Mouse (Mus musculus) gastrocnemius, postnatal 10 days (tissue): ENCODE data around the gene Cpeb4. TPM values are rescaled to one million over a fixed set of nuclear protein-coding genes. Genes with fewer than 3 reads are reported as not detected.
A peak's percentile ranks its signal among the peaks of the same experiment; 100 is the strongest.

Experiments used
- DNase-seq: peaks from one replicate; pipeline ENCODE4 v3.0.0; 2021; ENCODE audit warnings: mixed read lengths
- total RNA-seq, 2 experiments: library from RNA; stranded (reverse); gene quantifications; 2 replicates each; pipeline ENCODE4 v1.2.3; 2021

Cpeb4 gene
- total RNA-seq, 2 experiments from 2014 or later, result 75.9 to 76.8 TPM

DNA sequence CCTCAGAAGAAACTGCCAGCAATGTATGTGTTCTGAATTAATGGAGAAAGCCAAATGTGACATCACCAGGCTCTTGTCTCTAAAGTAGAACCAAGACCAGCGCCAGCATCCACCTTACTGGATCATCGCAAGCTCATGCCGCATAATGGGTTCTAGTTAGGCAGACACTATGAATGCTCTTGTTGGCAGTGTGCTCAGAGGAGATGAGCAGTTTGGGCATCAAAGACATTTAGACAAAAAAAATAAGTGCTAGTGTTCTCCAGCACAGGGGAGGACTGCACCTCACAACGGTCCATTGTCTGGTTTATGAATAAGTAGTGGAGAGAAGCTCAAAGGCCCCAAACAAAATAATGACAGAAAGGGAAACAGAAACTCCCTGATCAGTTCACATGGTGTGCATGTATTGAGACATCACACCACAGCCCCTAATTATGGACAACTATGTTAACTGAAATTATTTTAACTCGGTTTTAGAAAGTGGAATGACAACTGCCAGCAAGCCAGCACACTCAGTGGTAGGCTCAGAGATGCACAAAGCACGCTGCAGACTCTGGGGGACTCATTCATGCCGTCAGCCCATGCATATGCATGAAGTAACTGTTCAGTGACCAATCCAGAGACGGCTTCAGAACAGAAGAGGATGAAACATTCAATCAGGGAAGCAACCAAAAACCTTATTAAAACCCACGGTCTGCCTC lies 25.1 kb upstream of the Cpeb4 start:
- DNase-seq, result no peak

DNA sequence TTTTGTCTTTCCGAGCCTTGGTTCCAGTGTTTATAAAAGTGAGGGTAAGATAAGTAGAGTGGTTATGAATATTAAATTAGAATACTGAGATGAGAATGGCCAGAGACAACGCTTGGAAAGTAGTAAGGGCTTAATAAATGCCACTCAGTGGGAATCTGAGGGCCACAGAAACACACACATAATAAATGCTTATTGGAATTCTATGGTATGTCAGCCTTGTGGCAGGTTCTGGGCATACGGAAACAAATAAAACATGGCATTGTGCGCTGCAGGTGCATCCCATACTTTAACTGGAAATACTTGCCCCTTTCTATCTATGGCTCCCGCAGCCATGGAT lies 24.6 kb upstream of the Cpeb4 start:
- DNase-seq, result no peak

- DNase-seq, result no peak
Measured at GRCm38 (mm10) chr11:31848725-31849124, 23.3 kb upstream of the Cpeb4 start.

DNA sequence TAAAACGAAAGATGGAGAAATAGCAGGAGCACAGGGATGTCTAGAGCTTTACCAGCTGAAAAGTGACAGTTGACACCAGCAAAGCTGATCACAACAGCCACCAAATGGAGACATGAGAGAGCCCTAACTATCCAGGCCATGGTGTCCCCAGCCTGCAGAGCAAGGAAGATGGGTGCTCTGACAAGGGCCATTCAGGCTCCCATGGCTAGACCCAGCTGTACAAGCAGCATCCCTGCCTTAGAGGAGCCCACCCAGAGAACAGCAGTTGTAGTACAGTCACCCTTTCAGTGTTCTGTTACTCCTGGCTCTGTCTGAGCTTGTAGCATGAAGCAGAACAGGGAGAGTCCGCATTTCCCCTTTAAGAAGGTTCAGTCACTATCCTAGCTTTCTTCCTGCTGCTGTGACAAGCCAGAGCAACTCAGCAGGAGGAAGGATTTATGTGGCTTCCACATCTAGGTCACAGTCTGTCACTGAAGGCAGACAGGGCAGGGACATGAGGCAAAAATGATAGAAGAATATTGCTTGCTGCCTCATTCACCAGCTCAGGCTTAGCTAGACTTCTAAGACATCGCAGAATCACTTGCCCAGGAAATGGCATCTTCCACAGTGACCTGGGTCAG lies 21.7 kb upstream of the Cpeb4 start:
- no peak for DNase-seq

GRCm38 (mm10) chr11:31850995-31851394 lies 21.0 kb upstream of the Cpeb4 start:
- peak; percentile 46 for DNase-seq

- no peak for DNase-seq
Measured at GRCm38 (mm10) chr11:31851702-31852560, 20.1 kb upstream of the Cpeb4 start.

DNA sequence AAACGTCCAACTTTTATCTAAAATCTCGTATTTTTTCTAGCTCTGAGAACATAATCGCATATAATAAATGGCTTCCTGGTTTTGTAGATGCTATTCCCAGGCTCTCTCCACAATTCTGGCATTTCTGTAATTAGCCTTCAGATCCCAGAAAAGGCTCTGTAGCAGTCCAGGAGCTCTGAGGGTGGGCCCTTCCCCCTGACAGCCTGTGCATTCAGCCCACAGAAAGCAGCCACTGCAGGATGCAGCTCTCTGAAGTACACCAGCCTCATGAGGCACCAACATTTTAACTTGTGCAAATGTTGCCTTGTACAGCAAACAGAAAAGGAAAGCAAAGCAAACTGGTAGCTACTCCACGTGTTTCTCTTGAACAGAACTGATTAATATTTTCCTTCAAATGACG lies 17.1 kb upstream of the Cpeb4 start:
- DNase-seq, result no peak

GRCm38 (mm10) chr11:31857479-31857878 lies 14.5 kb upstream of the Cpeb4 start:
- no peak for DNase-seq

DNA sequence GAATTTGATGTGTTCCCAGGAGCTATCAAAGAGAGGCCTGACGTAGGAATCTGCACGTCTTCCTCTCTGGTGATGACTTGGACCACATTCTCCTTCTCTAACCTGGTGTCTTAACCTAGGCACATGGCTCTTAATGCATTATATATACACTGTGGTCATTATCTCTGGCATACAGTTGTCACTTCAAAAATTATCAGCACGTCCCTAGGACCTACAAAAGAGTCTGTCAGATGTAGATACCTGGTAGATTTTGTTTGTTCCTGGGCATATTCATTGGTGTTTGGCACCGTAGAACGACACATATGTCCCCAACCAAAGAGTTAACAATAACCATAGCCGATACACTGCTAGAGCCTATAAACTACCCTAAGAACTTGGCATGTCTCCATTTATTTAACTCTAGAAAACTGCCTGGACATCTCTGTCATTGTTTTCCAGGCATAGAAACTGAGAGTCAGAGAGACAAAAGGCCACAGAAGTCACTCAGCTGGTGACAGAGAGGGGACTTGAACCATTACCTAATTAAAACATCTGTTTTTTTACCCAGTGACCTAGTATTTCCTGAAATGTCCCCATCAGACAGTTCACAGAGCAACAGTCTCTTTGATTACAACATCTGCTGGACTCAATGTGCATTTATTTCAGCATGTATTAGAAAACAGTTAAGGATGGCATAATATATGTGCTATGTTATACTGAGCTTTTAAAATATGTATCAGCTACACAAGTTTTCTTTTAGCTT lies 10.7 kb upstream of the Cpeb4 start:
- DNase-seq, result no peak

DNA sequence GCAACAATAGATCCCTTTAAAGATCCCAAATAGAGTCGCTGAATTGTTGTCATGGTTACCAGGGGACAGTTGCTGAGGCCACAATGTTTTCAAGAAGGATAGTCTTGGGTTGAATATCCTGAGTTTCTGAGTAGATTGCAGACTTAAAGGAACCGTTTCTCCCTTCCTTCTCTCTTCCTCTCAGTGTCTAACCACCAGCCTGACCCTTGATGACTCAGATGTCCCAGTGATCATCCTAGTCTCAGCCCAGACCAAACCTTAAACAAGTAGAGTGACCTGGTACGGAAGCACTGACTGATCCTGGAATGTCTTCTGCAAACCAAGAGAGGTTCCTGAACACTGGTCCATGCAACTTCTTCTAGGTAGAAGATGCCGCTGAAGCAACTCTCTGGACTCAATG lies 4.0 kb upstream of the Cpeb4 start:
- DNase-seq, result no peak

DNA sequence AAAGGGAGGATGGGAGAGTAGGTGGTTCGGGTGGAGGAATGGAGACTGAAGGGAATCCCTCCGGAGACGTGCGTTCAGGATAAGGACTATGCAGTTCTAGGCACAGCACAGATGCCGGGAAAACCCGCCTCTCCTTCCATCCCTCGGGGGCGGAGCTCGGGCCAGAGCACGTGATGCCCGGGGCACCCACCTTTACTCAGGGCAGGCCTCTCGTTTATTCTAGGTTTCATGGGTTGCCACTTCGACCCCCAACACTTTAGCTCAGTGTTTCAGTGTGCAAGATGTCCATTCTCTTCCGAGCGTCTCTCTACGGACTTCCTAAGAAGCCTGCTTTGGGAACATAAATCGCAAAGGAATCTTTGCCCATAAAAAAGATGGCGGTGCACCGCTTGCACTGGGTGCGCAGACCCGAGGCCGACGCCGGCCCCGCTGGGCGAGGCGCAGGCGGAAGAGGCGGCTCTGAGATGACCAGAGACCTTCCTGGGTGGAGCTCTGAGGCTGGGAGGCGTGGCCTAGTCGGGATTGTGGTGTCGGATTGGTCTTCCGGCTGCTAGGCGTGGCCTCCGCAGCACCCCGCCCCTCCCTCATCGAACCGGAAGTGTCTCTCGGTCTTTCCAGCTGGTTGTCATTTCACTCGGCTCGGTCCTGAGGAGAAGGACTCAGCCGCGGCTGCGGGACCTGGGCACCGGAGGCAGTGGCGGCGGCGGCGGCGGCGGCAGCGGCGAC lies 1.6 kb upstream of the Cpeb4 start:
- peak; percentile 97 for DNase-seq

DNA sequence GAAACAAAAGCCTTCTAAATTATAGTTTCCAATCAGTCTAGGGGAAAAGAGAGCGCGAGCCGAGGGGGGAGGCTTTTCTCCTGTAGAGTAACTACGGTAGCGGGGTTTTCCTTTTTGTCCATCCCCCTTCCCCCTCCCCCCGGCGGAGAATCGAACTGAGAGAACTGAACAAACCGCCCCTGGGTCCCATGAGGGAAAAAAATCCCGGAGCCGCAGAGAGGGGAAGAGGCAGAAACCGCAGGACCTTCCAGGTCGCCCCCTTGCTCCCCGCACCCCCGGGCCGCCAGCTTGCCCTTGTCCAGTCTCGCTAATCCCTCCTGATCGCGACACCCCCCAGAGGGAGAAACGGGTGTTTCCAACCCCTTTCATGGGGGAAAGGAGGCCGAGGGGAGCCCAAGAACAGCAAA lies 873 bp upstream of the Cpeb4 start:
- peak; percentile 54 for DNase-seq

DNA sequence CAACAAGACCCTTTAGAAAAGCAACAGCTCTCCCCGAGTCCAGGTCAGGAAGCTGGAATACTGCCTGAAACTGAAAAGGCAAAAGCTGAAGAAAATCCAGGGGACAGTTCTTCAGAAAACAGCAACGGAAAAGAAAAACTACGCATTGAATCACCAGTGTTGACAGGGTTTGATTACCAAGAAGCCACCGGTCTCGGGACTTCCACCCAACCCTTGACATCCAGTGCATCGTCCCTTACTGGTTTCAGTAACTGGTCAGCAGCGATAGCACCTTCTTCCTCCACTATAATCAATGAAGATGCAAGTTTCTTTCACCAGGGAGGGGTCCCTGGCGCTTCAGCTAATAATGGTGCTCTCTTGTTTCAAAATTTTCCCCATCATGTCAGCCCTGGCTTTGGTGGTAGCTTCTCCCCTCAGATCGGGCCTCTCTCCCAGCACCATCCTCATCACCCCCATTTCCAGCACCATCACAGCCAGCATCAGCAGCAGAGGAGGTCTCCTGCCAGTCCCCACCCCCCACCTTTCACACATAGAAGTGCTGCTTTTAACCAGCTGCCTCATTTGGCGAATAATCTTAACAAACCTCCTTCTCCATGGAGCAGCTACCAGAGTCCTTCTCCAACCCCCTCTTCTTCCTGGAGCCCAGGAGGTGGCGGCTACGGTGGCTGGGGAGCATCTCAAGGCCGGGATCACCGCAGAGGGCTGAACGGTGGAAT lies 693 bp downstream of the Cpeb4 start:
- DNase-seq, result peak; percentile 16

DNA sequence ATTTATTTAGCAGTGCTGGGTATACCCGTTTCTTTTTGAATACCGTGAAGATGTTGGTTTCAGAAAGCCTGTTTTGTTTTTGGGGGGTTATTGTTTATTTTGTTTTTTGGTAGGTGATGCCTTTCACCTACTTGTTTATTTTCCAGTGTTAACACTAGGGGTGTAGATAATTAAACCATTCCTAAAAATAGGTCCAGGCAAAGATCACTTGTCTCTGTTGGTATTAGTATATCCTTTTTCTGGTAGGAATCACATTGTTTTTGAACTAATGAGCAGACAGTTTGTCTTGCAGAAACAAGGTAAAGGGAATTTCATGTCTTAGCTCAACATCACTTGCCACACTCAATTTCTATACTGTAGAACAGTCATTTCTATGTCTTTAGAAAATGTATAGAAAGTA lies 2.1 kb downstream of the Cpeb4 start:
- no peak for DNase-seq

DNA sequence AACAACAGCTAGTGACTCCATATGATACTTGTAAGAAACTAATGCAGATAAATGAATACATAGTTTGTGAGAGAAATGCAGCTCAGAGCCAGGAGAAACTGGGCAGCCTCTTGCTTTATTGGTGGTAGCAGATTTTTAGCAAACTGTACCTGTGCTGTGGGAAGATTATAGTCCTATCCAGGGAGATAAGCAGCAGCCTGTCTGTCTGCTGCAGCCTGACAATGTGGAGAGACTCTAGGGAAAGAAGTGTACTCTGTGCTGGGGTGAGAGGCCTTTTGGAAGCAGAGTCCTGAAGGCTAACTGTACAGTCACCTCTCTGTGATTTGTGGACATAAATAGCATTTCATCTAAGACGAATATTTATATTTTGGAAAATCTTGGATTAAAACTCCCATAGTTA lies 11.7 kb downstream of the Cpeb4 start:
- no peak for DNase-seq

DNA sequence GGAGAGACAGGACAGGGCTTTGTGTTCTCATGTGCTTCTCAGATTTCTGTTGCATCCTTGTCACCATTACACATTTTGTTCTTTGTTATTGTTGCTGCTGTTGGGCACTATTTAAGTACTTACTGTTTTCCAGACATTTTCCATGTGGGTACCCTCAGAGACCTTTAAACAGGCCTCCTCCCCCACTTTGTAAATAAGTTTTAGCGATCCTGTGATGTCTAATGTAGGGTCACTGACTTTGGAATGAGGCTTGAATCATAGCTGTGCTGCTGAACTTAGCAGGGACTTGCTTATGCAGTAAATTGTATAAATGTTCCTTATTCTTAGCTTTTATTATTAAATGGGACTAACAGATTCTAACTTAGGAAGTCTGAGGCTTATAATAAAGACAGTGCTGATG lies 13.8 kb downstream of the Cpeb4 start:
- DNase-seq, result no peak

- DNase-seq, result no peak
Measured at GRCm38 (mm10) chr11:31888229-31888628, 16.2 kb downstream of the Cpeb4 start.

DNA sequence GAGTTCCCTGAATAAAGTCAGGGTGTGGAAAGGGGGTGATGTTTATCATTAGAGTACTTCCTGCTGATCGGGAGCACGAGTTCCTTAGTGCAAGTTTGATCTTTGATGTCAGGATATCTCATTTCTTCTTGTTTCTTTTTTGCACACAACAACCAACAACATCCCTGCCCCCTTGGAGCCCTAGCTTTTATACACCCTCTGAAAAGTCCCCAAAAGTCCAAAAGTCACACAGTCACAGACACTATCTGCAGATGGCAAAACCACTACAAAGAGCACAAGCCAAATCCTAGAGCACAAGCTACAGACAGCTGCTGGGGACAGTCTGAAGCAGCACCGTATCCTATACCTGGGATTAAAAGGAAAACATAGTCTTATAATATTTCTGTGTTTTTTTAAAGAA lies 20.1 kb downstream of the Cpeb4 start:
- DNase-seq, result no peak

- DNase-seq, result no peak
Measured at GRCm38 (mm10) chr11:31893639-31894038, 21.6 kb downstream of the Cpeb4 start.

GRCm38 (mm10) chr11:31896065-31896792 lies 24.2 kb downstream of the Cpeb4 start:
- DNase-seq, result no peak

DNA sequence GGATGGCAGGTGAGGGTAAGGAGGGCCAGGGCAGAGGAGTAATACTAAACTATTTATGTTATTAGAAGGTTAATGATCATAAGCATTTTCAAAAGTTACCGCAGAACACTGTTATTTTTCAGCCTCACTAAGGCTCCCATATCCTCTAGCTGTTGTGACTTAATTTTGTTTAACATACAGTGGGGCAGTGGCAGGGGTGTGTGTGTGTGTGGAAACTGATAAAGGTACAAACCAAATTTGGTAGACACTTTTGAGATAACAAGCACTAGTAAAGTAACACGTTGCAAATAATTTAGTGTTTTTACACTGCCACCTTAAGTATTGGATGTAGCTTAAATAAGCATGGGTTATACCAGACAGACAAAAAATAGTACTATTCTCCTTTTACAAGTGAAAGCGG lies 24.9 kb downstream of the Cpeb4 start:
- no peak for DNase-seq
